Mouse (Mus musculus) CH12.LX (cell line): ENCODE measurements around the gene Prim2. TPM values are rescaled to one million over a fixed set of nuclear protein-coding genes. Genes with fewer than 3 reads are reported as not detected.

Experiments
- DNase-seq: peaks from one replicate; pipeline ENCODE4 v3.0.0-alpha.2; 2013; ENCODE audit errors: extremely low read depth
- H3K27ac ChIP-seq: 2 replicates; pipeline ENCODE4 v1.5.1; 2012; ENCODE audit warnings: low read depth, mild to moderate bottlenecking, control low read depth, moderate library complexity; ENCODE audit not compliant: insufficient read depth
- H3K27me3 ChIP-seq: replicated peaks from 2 replicates; pipeline ENCODE3; 2012; ENCODE audit warnings: inconsistent platforms
- H3K36me3 ChIP-seq, 2 experiments: replicated peaks in 1 of 2; 2 replicates each; pipeline versions ENCODE3 to v1.6.1; 2012; ENCODE audit warnings: inconsistent platforms in 1 of 2, low read length in 1 of 2, mild to moderate bottlenecking in 1 of 2, mixed read lengths in 1 of 2, moderate library complexity in 1 of 2; ENCODE audit not compliant: control insufficient read depth in 1 of 2, insufficient read depth in 1 of 2
- H3K4me1 ChIP-seq, 2 experiments: 2 replicates each; pipeline ENCODE4 v1.6.1; 2012; ENCODE audit warnings: inconsistent platforms in 1 of 2, moderate library complexity in 1 of 2; ENCODE audit not compliant: insufficient read depth in 2 of 2, control insufficient read depth in 1 of 2
- H3K4me2 ChIP-seq: 2 replicates; pipeline ENCODE4 v1.6.1; 2012; ENCODE audit warnings: low read depth, mild to moderate bottlenecking, control low read depth; ENCODE audit not compliant: poor library complexity, insufficient read depth, severe bottlenecking
- H3K4me3 ChIP-seq, 3 experiments: fragments of 150-350 bp in 1 of 3; sonication (generic) in 1 of 3; replicated peaks in 1 of 3; 2 replicates each; pipeline versions ENCODE3 to v1.5.1; 2011 to 2012; ENCODE audit warnings: low read depth in 2 of 3, low read length in 2 of 3, mild to moderate bottlenecking in 2 of 3, moderate library complexity in 2 of 3, control low read depth in 1 of 3, improper control_type of control experiment in 1 of 3, inconsistent platforms in 1 of 3, mixed read lengths in 1 of 3; ENCODE audit not compliant: poor library complexity in 1 of 3
- H3K79me2 ChIP-seq: replicated peaks from 2 replicates; pipeline ENCODE4 v1.6.1; 2012; ENCODE audit warnings: mild to moderate bottlenecking, moderate library complexity; ENCODE audit not compliant: control insufficient read depth, poor library complexity, insufficient read depth, severe bottlenecking; ENCODE audit errors: extremely low read depth
- H3K9ac ChIP-seq: 2 replicates; pipeline ENCODE4 v1.6.1; 2012; ENCODE audit warnings: low read depth, mild to moderate bottlenecking, control low read depth, moderate library complexity; ENCODE audit not compliant: insufficient read depth
- H3K9me3 ChIP-seq: replicated peaks from 2 replicates; pipeline ENCODE3; 2012; ENCODE audit warnings: low read length, inconsistent platforms, mixed read lengths
- BHLHE40 ChIP-seq: IDR thresholded peaks from 2 replicates; pipeline ENCODE4 v1.6.1; 2011; ENCODE audit warnings: mild to moderate bottlenecking, low read depth, low read length, improper control_type of control experiment
- CHD1 ChIP-seq: IDR thresholded peaks from 2 replicates; pipeline ENCODE4 v1.6.1; 2012; ENCODE audit warnings: low read depth, low read length, improper control_type of control experiment, inconsistent platforms
- CHD2 ChIP-seq: IDR thresholded peaks from 2 replicates; pipeline ENCODE4 v1.6.1; 2011; ENCODE audit warnings: low read length, improper control_type of control experiment
- E2F4 ChIP-seq: IDR thresholded peaks from 2 replicates; pipeline ENCODE4 v1.6.1; 2011; ENCODE audit warnings: low read depth, low read length, improper control_type of control experiment; ENCODE audit not compliant: insufficient replicate concordance
- ELF1 ChIP-seq: IDR thresholded peaks from 2 replicates; pipeline ENCODE4 v1.6.1; 2014; ENCODE audit warnings: low read depth, mild to moderate bottlenecking, inconsistent platforms, low read length, improper control_type of control experiment
- HCFC1 ChIP-seq: IDR thresholded peaks from 2 replicates; pipeline ENCODE4 v1.6.1; 2012; ENCODE audit warnings: low read depth, mild to moderate bottlenecking, inconsistent platforms, low read length, improper control_type of control experiment
- JUN ChIP-seq: IDR thresholded peaks from 2 replicates; pipeline ENCODE4 v1.6.1; 2011; ENCODE audit warnings: low read depth, mild to moderate bottlenecking, low read length, improper control_type of control experiment, moderate library complexity; ENCODE audit not compliant: insufficient read depth
- MAFK ChIP-seq: IDR thresholded peaks from 2 replicates; pipeline ENCODE4 v1.6.1; 2011; ENCODE audit warnings: low read length, improper control_type of control experiment; ENCODE audit not compliant: insufficient replicate concordance
- MEF2A ChIP-seq: IDR thresholded peaks from 2 replicates; pipeline ENCODE4 v1.6.1; 2014; ENCODE audit warnings: low read depth, mild to moderate bottlenecking, inconsistent platforms, low read length, improper control_type of control experiment, borderline replicate concordance
- NRF1 ChIP-seq: IDR thresholded peaks from 2 replicates; pipeline ENCODE4 v1.6.1; 2014; ENCODE audit warnings: low read depth, mild to moderate bottlenecking, inconsistent platforms, low read length, improper control_type of control experiment, moderate library complexity
- PAX5 ChIP-seq: IDR thresholded peaks from 2 replicates; pipeline ENCODE4 v1.6.1; 2012; ENCODE audit warnings: low read length, inconsistent platforms, mixed read lengths
- POLR2A ChIP-seq: IDR thresholded peaks from 2 replicates; pipeline ENCODE4 v1.6.1; 2011; ENCODE audit warnings: low read depth, mild to moderate bottlenecking, improper control_type of control experiment, low read length
- RCOR1 ChIP-seq: conservative IDR thresholded peaks from 2 replicates; pipeline ENCODE4 v1.6.1; 2012; ENCODE audit warnings: low read depth, mild to moderate bottlenecking, inconsistent platforms, low read length, improper control_type of control experiment
- SMC3 ChIP-seq: IDR thresholded peaks from 2 replicates; pipeline ENCODE4 v1.6.1; 2011; ENCODE audit warnings: low read depth, low read length, improper control_type of control experiment
- TBP ChIP-seq: conservative IDR thresholded peaks from 2 replicates; pipeline ENCODE4 v1.6.1; 2011; ENCODE audit warnings: low read depth, low read length, improper control_type of control experiment
- TCF12 ChIP-seq: IDR thresholded peaks from 2 replicates; pipeline ENCODE4 v1.6.1; 2014; ENCODE audit warnings: low read depth, mild to moderate bottlenecking, inconsistent platforms, low read length, improper control_type of control experiment
- USF1 ChIP-seq: IDR thresholded peaks from 2 replicates; pipeline ENCODE4 v1.6.1; 2014; ENCODE audit warnings: low read depth, mild to moderate bottlenecking, inconsistent platforms, low read length, improper control_type of control experiment
- USF2 ChIP-seq: conservative IDR thresholded peaks from 2 replicates; pipeline ENCODE4 v1.6.1; 2011; ENCODE audit warnings: low read depth, low read length, improper control_type of control experiment
- ZC3H11A ChIP-seq: IDR thresholded peaks from 2 replicates; pipeline ENCODE4 v1.6.1; 2012; ENCODE audit warnings: low read depth, mild to moderate bottlenecking, inconsistent platforms, low read length, improper control_type of control experiment
- ZKSCAN1 ChIP-seq: IDR thresholded peaks from 2 replicates; pipeline ENCODE4 v1.6.1; 2012; ENCODE audit warnings: low read depth, inconsistent platforms, low read length, improper control_type of control experiment, borderline replicate concordance
- dilution Hi-C: fragments of 300-500 bp; cut with MboI; formaldehyde crosslinking; loops from 2 replicates; pipeline ENCODE4 v1.14.3; 2020; ENCODE audit warnings: low sequenced_read_pairs; ENCODE audit not compliant: extremely low pct_unique_long_range_greater_than_20kb, extremely low pct_ligation_motif_present
- in situ Hi-C: fragments of 300-500 bp; cut with MboI; formaldehyde crosslinking; loops from 3 replicates; pipeline ENCODE4 v1.14.3; 2019; ENCODE audit warnings: low sequenced_read_pairs, low pct_ligation_motif_present, low pct_unique_long_range_greater_than_20kb, mixed read lengths
- polyA plus RNA-seq: library from polyadenylated mRNA; unstranded; fragments of >175 nt; gene quantifications from 2 replicates; pipeline ENCODE4 v1.2.1, GENCODE M21; 2012; ENCODE audit warnings: low read depth; ENCODE audit not compliant: insufficient read length
- total RNA-seq, 2 experiments: library from RNA; depleted of rRNA; stranded (reverse); fragments of 300-350 nt in 1 of 2; fragments of >200 nt in 1 of 2; gene quantifications; 2 replicates each; pipeline ENCODE4 v1.2.3; 2012 to 2014

Prim2 gene
- total and polyA plus RNA-seq, 3 experiments = 41.3 to 72.6 (median 51.7) TPM

- H3K9me3 ChIP-seq = no peaks in the 10 kb centered on the region
- H3K9ac ChIP-seq = no peak overlapping the region
- no peak for TF ChIP-seq USF2
- TF ChIP-seq ELF1 = no peak
- no peak for TF ChIP-seq ZKSCAN1
- no peak for TF ChIP-seq HCFC1
- no peak for TF ChIP-seq E2F4
- TF ChIP-seq POLR2A = no peak
- no peak for TF ChIP-seq ZC3H11A
- no peak for TF ChIP-seq SMC3
- H3K27me3 ChIP-seq = no peaks in the 10 kb centered on the region
- peaks cover 38 to 82% of the 10 kb centered on the region in 2 experiments for H3K36me3 ChIP-seq
- in situ Hi-C loops = no loop called here
- DNase-seq = no peak
- no peaks in the 10 kb centered on the region for H3K79me2 ChIP-seq
- H3K4me2 ChIP-seq = no peak overlapping the region
- H3K4me3 ChIP-seq = no peak overlapping the region
- dilution Hi-C loops = no loop called here
- no peak overlapping the region for H3K27ac ChIP-seq
- H3K4me1 ChIP-seq = peaks cover 0 to 6% of the 10 kb centered on the region in 2 experiments; a peak in 1 of 4 replicates
Measured at GRCm38 (mm10) chr1:33624900-33625299, 44.7 kb downstream of the Prim2 start.

GRCm38 (mm10) chr1:33624441-33624840, 45.2 kb downstream of the Prim2 start:
- no peaks in the 10 kb centered on the region for H3K79me2 ChIP-seq
- no peak overlapping the region for H3K4me2 ChIP-seq
- no peak overlapping the region for H3K9ac ChIP-seq
- H3K9me3 ChIP-seq = no peaks in the 10 kb centered on the region
- no peaks in the 10 kb centered on the region for H3K27me3 ChIP-seq
- peaks cover 0 to 6% of the 10 kb centered on the region in 2 experiments; a peak in 1 of 4 replicates for H3K4me1 ChIP-seq
- DNase-seq = no peak
- in situ Hi-C loops = no loop called here
- TF ChIP-seq USF2 (no peak), NRF1 (no peak), CHD1 (no peak), ZKSCAN1 (no peak), USF1 (no peak), JUN (no peak), TBP (no peak), RCOR1 (no peak), MEF2A (no peak), BHLHE40 (no peak), TCF12 (no peak), CHD2 (no peak), MAFK (no peak), PAX5 (no peak)
- H3K27ac ChIP-seq = no peak overlapping the region
- H3K4me3 ChIP-seq = no peak overlapping the region
- dilution Hi-C loops = no loop called here
- H3K36me3 ChIP-seq = peaks cover 33 to 77% of the 10 kb centered on the region in 2 experiments
